Mouse (Mus musculus): Measurements from ENCODE around the gene Tnip3.

Tnip3 gene

DNA sequence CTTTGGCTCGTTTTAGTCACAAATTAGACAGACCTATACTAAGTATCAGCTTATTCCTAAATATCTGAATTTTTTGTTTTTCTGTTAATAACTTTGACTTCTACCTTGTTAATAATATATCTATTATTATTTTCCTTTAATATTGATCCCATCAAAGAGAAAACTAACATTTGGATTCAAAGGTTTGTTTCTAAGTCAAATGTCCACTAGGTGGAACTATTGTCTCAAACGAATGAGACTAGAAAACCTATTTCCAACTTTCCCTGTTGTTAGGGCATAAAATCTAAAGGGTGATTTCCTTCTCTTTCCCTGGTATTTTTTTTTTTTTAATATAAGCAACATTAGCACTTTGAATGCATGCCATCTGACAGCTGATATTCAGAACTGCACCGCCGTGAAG, 126.3 kb downstream of the Tnip3 start:
- no peak for DNase-seq

DNA sequence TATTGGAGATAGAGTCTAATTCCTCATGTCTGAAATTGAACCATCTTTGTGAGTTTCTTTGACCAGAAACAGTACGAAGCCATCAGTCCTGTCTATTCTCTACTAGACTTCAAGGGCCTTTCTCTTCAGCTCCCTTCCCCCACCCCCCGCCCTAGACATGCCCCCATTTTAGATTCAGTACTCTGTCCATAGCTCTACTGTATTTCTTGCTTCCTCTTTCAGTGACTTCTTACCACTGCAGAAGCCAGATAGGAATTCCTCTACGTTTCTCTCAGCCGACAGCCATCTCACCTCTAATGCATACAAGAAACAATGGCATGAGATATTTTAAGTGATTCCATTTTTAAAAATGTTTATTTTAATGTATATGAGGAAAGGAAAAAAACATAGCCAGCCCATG, 136.2 kb downstream of the Tnip3 start:
- DNase-seq, result no peak

GRCm38 (mm10) chr6:65662050-65662449, 136.9 kb downstream of the Tnip3 start:
- DNase-seq, result no peak

GRCm38 (mm10) chr6:65663990-65664389, 138.9 kb downstream of the Tnip3 start:
- DNase-seq, result no peak

DNA sequence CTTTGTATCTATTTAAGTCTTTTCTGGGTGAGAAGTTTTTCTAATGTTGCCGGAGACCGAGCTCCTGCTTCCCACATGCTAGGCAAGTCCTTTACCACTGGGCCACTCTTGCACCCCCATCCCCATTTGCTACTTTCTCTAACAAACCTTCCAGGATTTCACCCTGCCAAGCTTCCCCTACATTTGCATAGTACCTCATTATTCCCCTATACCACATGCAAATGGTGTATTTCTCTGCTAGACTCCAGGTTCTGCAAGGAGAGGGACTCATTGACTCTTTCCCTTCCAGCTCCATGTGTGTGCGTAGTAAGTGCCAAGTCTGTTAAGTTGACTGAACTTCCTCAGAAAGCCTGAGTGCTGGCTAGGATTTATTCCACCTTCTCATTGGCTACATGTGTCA, 141.2 kb downstream of the Tnip3 start:
- no peak for DNase-seq

DNA sequence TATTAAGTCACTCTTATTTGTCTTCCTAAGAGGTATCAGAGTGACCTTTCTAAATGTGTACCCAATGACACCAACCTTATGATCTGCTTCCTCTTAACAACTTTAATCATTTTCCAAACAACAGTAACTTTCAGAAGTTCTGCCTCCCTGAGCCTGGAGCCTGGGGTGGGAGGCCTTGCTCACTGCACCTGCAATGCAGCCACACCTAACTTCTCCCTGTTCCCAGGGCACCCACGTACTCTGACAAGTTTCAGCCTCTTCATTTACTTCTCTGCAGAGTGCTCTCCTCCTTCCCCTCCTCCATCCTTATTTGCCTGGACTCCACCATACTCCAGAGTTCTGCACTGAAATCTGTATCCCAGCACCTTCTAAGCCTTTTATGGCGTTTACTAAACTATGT, 144.9 kb downstream of the Tnip3 start:
- DNase-seq, result no peak

DNA sequence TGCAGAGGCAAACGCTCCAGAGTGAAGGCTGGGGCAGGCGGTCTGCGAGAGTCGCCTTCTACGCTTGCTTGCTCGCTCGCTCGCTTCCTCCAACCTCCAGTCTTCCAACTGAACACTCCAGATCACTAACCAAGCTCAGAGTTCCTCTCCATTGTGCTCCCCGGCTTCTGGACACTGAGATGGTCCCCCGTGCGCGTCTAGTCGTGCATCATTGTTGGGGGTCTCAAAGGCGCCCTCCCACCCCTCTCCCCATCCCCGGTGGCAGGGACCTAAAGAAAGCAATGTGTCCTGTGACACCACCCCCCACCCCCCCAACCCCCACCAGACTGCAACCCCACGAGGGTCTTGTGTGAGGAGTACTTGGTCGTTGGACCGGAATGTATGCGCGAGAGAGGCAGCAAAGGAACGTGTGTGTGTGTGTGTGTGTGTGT, 145.9 kb downstream of the Tnip3 start:
- DNase-seq, result no peak

DNA sequence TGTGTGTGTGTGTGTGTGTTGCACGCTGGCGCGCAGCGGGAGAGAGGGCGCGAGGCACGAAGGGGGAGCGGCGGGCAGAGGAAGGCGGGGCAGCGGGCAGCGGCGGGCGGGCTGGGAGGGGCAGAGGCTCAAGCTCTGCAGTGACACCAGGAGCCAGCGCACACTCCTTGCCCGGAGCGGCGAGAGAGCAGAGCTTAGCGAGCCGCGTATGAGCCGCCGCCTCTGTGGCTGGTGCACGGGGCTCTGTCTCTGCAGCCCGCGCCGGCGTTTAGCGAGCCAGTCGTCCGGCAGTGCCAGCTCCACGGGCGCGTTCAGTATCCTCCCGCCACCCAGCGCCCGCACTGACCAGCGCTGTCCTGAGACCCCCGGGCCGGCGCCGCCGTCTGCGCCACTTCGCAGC, 146.3 kb downstream of the Tnip3 start, which contains the start of gene Ndnf:
Gene Ndnf, plus strand, starts transcription at position 140 of the 400 bp plus-strand sequence.
- DNase-seq, result peak; percentile 22

GRCm38 (mm10) chr6:65672131-65673031, 147.3 kb downstream of the Tnip3 start:
- DNase-seq, result no peak
